Mouse (Mus musculus): ENCODE data around the gene Scly.

- no peak for TF ChIP-seq POLR2A (IDR thresholded peaks at IDR 0.05; ENCODE audit: insufficient read depth, low read length)
- no peak for TF ChIP-seq CTCF (IDR thresholded peaks at IDR 0.05; ENCODE audit: low read depth, low read length)
- no peak for TF ChIP-seq EP300 (IDR thresholded peaks at IDR 0.05; ENCODE audit: insufficient read depth, low read depth, low read length)
These were observed 71.9 kb downstream of the Scly start for GRCm38 (mm10) chr1:91370055-91370454.

Data from ES-Bruce4 (cell line).